Mouse (Mus musculus): ENCODE data around the gene Sema3c. TPM values are rescaled to one million over a fixed set of nuclear protein-coding genes. Genes with fewer than 3 reads are reported as not detected.

Sema3c gene
- polyA plus RNA-seq, 1 experiment from 2014 or later = 18.6 TPM

GRCm38 (mm10) chr5:17671356-17671755 is 97.3 kb downstream of the Sema3c start:
- Histone ChIP-seq H3K27ac (no peak overlapping the region), H3K9me3 (replicated peaks) (no peaks in the 10 kb centered on the region), H3K4me2 (replicated peaks) (no peak overlapping the region), H3K4me3 (no peak overlapping the region), H3K27me3 (no peaks in the 10 kb centered on the region), H3K4me1 (no peaks in the 10 kb centered on the region), H3K9ac (no peak overlapping the region), H3K36me3 (no peaks in the 10 kb centered on the region)
- no peak for ATAC-seq (ENCODE audit: low FRiP score)

DNA sequence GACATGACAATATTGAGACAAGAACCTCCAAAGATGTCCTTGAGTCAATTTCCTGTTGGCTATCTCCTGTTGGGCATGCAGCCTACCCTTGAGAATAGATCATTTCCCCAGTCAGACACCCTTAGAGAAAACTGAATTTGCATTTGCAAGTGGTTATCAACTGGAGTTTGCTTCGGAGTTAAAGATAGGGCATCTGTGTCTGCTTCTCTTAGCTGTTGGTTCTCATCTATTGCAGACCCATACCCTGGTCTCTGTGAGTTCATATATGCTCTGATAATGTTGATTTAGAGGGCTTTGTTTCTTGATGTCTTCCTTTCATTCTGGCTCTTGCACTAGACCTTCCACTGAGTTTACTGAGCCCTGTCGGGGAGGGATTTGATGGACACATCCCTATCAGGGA is 106.8 kb downstream of the Sema3c start:
- H3K4me2 ChIP-seq (replicated peaks) = no peak overlapping the region
- no peak overlapping the region for H3K4me3 ChIP-seq
- H3K27me3 ChIP-seq = no peaks in the 10 kb centered on the region
- 87% methylated on average over 2 of the region's 2 CpGs for WGBS
- no peaks in the 10 kb centered on the region for H3K4me1 ChIP-seq
- no peak for ATAC-seq (ENCODE audit: low FRiP score)
- H3K36me3 ChIP-seq = no peaks in the 10 kb centered on the region
- H3K9ac ChIP-seq = no peak overlapping the region
- H3K9me3 ChIP-seq (replicated peaks) = no peaks in the 10 kb centered on the region
- H3K27ac ChIP-seq = no peak overlapping the region

- Histone ChIP-seq H3K36me3 (no peaks in the 10 kb centered on the region), H3K27ac (no peak overlapping the region), H3K4me1 (no peaks in the 10 kb centered on the region), H3K9me3 (replicated peaks) (no peaks in the 10 kb centered on the region), H3K4me2 (replicated peaks) (no peak overlapping the region), H3K27me3 (no peaks in the 10 kb centered on the region), H3K4me3 (no peak overlapping the region), H3K9ac (no peak overlapping the region)
- 84% methylated on average over 2 of the region's 2 CpGs for WGBS
- no peak for ATAC-seq (ENCODE audit: low FRiP score)
Measured at GRCm38 (mm10) chr5:17689121-17689520, 115.0 kb downstream of the Sema3c start.

DNA sequence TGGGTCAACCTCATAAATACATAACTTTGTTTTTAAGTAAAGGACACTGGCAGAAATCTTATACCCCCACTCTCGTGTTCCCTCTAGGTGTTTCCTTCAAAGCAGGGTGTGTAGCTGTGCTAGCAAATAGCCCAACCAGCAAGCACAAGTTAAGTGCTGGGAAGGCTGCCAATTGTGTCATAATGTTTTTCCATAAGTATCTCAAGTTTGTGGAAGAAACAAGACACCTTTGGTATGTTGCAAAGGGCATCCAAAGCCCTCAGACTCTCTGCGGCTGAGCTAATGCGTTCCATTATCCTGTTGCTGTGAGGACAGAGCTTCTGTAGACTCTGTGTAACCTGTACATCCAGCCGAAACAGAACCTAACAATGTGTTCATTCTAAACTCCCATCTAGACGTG is 115.5 kb downstream of the Sema3c start:
- no peaks in the 10 kb centered on the region for H3K27me3 ChIP-seq
- H3K36me3 ChIP-seq = no peaks in the 10 kb centered on the region
- H3K4me2 ChIP-seq (replicated peaks) = no peak overlapping the region
- ATAC-seq (ENCODE audit: low FRiP score) = no peak
- H3K4me1 ChIP-seq = no peaks in the 10 kb centered on the region
- H3K9ac ChIP-seq = no peak overlapping the region
- H3K27ac ChIP-seq = no peak overlapping the region
- H3K4me3 ChIP-seq = no peak overlapping the region
- 69% methylated on average over 5 of the region's 5 CpGs for WGBS
- H3K9me3 ChIP-seq (replicated peaks) = no peaks in the 10 kb centered on the region

DNA sequence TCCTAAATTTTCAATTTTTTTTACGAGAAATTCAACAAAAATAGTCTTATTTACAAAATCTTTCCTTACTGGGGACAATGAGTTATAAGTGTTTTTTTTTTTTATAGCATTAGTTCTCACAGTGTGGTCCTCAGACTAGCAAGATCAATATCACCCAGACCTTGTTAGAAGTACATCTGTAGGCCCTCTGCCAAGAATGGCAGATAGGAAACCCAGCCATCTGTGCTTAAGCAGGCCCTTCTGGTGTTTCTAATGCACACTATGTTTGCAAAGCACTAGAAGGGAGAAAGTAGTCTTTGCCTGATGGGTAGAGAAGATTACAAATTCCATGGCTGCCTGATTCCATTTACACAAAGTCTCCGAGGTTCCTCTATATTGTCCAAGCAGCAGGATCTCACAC is 121.3 kb downstream of the Sema3c start:
- Histone ChIP-seq H3K9me3 (replicated peaks) (no peaks in the 10 kb centered on the region), H3K36me3 (no peaks in the 10 kb centered on the region), H3K4me3 (no peak overlapping the region), H3K4me2 (replicated peaks) (no peak overlapping the region), H3K4me1 (no peaks in the 10 kb centered on the region), H3K9ac (no peak overlapping the region), H3K27me3 (no peaks in the 10 kb centered on the region), H3K27ac (no peak overlapping the region)
- ATAC-seq (ENCODE audit: low FRiP score) = no peak
- 79% methylated on average over 2 of the region's 2 CpGs for WGBS

DNA sequence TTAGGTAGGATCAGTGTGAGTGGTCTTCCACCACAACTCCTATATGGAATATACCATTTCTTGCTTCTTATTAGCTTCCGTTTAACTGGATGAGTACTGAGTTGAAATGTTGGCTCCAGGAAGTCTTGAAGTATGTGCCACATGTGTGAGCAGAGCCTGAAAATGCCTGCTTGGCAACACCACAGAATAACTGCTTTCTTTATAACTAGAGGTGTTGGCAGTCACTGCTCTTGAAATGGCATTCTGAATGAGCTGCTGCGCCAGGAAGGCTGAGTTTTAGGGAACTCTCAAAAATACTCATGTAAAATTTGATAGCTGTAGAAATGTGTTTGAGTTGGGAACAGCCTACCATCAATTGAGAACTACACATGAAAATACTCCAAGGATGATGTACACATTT is 124.8 kb downstream of the Sema3c start:
- Histone ChIP-seq H3K4me2 (replicated peaks) (no peak overlapping the region), H3K27me3 (no peaks in the 10 kb centered on the region), H3K4me3 (no peak overlapping the region), H3K36me3 (no peaks in the 10 kb centered on the region), H3K9ac (no peak overlapping the region), H3K27ac (no peak overlapping the region), H3K9me3 (replicated peaks) (no peaks in the 10 kb centered on the region), H3K4me1 (no peaks in the 10 kb centered on the region)
- no peak for ATAC-seq (ENCODE audit: low FRiP score)
- 89% methylated on average over 2 of the region's 2 CpGs for WGBS

DNA sequence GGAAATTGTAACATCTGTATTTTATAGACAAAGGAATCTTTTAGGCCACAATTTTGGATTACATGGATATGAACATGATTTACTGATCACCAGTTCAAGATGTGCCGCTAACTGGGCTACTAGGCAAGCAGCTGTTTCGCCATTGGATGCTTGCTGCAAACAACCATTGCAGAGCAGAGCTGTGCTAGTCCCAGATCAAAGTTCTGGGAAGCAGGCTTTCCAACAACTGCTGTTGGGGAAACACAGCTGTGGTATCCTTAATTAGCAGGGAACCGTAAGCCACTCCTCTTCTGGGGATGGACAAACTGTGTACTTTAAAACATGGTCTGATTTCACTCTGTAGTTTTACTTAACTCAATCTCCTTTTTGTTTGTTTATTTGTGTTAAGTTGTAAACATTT is 130.1 kb downstream of the Sema3c start:
- Histone ChIP-seq H3K9ac (no peak overlapping the region), H3K27ac (no peak overlapping the region), H3K27me3 (no peaks in the 10 kb centered on the region), H3K9me3 (replicated peaks) (no peaks in the 10 kb centered on the region), H3K4me3 (no peak overlapping the region), H3K4me2 (replicated peaks) (no peak overlapping the region), H3K4me1 (no peaks in the 10 kb centered on the region), H3K36me3 (no peaks in the 10 kb centered on the region)
- 62% methylated on average over 3 of the region's 3 CpGs for WGBS
- ATAC-seq (ENCODE audit: low FRiP score) = no peak

DNA sequence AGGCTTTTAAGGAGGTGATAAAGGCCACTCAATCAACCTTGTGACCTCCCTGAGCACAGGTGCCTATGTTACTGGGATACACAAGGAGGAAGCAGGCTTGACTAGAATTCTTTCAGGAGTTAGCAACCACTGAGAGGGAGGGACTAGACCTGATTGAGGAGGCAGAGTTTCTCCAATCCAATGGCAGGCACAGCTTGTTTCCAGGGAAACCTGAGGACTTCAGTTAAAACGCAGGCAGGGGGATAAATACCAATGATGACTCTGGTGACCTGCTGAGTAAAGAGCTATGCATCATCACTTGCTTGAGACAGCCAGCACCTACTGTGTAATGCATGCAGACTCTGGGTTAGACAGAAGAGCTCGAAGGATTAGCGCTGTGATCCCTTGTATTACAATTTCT is 133.0 kb downstream of the Sema3c start:
- 34% methylated on average over 3 of the region's 3 CpGs for WGBS
- Histone ChIP-seq H3K9me3 (replicated peaks) (no peaks in the 10 kb centered on the region), H3K36me3 (no peaks in the 10 kb centered on the region), H3K4me3 (no peak overlapping the region), H3K4me2 (replicated peaks) (no peak overlapping the region), H3K27ac (no peak overlapping the region), H3K9ac (no peak overlapping the region), H3K27me3 (no peaks in the 10 kb centered on the region), H3K4me1 (no peaks in the 10 kb centered on the region)
- ATAC-seq (ENCODE audit: low FRiP score) = no peak

DNA sequence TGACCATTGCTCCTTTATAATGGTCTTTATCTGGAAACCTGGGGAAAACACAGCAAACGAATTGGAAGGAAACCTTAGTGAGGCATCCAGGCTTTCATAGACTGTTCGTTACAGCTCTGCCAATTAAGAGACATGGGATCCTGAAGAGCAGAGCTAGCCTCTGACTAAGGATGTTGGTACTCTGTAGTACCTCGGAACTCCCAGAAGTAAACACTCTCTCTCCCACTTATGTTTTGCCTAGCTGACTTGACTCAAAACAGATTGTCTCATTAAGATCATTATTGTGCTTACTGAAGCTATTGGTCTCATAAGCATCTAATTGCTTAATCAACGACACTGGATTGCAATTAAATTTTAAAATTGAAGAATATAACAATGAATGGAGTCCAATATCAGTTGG is 138.3 kb downstream of the Sema3c start:
- no peak overlapping the region for H3K27ac ChIP-seq
- H3K27me3 ChIP-seq = no peaks in the 10 kb centered on the region
- no peak overlapping the region for H3K4me2 ChIP-seq (replicated peaks)
- no peak overlapping the region for H3K9ac ChIP-seq
- WGBS = 83% methylated on average over 4 of the region's 4 CpGs
- H3K9me3 ChIP-seq (replicated peaks) = no peaks in the 10 kb centered on the region
- H3K4me3 ChIP-seq = no peak overlapping the region
- H3K36me3 ChIP-seq = no peaks in the 10 kb centered on the region
- no peak for ATAC-seq (ENCODE audit: low FRiP score)
- H3K4me1 ChIP-seq = no peaks in the 10 kb centered on the region

DNA sequence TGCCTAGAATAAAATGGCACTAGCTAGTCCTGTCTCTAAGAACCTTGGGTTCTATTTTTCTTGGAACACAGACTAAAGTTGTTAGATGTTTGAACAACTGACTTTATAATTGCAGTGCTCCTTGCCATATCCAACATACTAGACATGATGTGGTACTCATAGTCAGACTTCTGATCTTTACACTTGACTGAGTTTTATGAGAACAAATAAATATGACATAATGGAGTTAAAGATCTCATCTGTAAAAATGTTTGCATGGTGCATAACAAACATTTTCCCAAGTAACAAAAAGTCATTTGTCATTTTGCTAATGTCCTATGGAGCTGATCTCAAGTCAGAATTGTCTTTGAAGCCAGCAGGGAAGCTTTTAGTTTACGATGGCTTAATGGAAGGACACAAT is 141.1 kb downstream of the Sema3c start:
- Histone ChIP-seq H3K27ac (no peak overlapping the region), H3K36me3 (no peaks in the 10 kb centered on the region), H3K9me3 (replicated peaks) (no peaks in the 10 kb centered on the region), H3K4me2 (replicated peaks) (no peak overlapping the region), H3K4me1 (no peaks in the 10 kb centered on the region), H3K27me3 (no peaks in the 10 kb centered on the region), H3K9ac (no peak overlapping the region), H3K4me3 (no peak overlapping the region)
- WGBS = 58% methylated on average over 1 of the region's 1 CpGs
- no peak for ATAC-seq (ENCODE audit: low FRiP score)

DNA sequence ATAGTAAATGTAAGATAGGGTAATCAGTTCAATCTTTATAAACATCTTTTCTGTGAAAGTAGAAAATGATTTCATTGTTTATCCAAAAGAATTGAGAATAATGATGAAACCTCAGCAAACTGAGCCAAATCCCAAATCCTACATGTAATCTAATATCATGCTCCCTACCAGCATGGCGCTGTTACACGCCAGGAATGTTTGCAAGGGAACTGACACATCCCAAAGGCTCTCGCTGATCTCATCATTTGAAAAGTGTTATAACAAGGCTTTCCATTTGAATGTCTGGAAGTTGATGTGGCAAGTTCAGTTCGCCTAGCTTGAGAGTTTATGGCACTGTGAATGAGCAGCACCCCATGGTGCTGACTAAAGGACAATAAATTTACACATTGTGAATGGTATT is 145.9 kb downstream of the Sema3c start:
- ATAC-seq (ENCODE audit: low FRiP score) = no peak
- Histone ChIP-seq H3K9ac (no peak overlapping the region), H3K4me1 (no peaks in the 10 kb centered on the region), H3K27me3 (no peaks in the 10 kb centered on the region), H3K4me3 (no peak overlapping the region), H3K36me3 (no peaks in the 10 kb centered on the region), H3K4me2 (replicated peaks) (no peak overlapping the region), H3K9me3 (replicated peaks) (no peaks in the 10 kb centered on the region), H3K27ac (no peak overlapping the region)
- 73% methylated on average over 4 of the region's 4 CpGs for WGBS

DNA sequence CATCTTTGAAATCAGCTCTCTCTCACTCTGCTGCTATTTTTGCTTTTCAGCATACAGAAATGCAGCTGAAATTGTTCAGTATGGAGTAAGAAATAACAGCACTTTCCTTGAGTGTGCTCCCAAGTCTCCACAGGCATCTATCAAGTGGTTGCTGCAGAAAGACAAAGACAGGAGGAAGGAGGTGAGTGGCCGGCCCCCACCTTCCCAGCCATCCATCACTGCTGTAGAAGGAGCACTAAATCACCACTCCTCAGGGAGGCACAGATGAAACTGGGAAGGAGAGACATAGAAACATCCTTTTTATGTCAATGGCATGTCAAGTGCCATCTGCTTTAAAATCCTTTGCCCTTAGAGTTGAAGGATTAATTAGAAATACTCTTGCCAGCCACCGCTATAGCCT is 149.9 kb downstream of the Sema3c start:
- no peaks in the 10 kb centered on the region for H3K36me3 ChIP-seq
- no peaks in the 10 kb centered on the region for H3K27me3 ChIP-seq
- no peak overlapping the region for H3K27ac ChIP-seq
- H3K9me3 ChIP-seq (replicated peaks) = no peaks in the 10 kb centered on the region
- no peaks in the 10 kb centered on the region for H3K4me1 ChIP-seq
- no peak overlapping the region for H3K9ac ChIP-seq
- peak; percentile 56; the same call in 1 of the 2 replicates for ATAC-seq (ENCODE audit: low FRiP score)
- H3K4me3 ChIP-seq = no peak overlapping the region
- 27% methylated on average over 2 of the region's 2 CpGs for WGBS
- H3K4me2 ChIP-seq (replicated peaks) = no peak overlapping the region

DNA sequence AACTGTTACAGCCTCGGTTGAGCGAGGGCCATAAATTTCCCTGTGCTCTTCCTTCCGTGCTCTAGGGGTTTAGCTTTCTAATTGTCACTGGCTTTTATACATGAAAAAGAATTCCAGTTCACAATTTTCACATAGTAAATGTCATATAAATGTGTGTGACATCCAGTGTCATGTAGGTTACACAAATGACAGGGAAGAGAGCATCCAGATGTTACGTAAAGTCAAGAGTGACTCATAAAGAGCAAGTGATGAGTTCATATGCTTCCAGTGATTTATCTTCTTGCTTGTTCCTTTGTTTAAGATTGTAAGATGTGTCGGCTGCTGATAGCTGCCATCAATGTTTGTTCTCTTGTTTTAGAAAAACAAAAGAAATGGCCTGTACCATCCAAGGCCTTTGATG is 154.0 kb downstream of the Sema3c start:
- Histone ChIP-seq H3K4me1 (no peaks in the 10 kb centered on the region), H3K27ac (no peak overlapping the region), H3K27me3 (no peaks in the 10 kb centered on the region), H3K9me3 (replicated peaks) (no peaks in the 10 kb centered on the region), H3K36me3 (no peaks in the 10 kb centered on the region), H3K4me3 (no peak overlapping the region), H3K4me2 (replicated peaks) (no peak overlapping the region), H3K9ac (no peak overlapping the region)
- ATAC-seq (ENCODE audit: low FRiP score) = no peak
- 68% methylated on average over 5 of the region's 5 CpGs for WGBS

GRCm38 (mm10) chr5:17739805-17740204 is 165.7 kb downstream of the Sema3c start:
- H3K27ac ChIP-seq = no peak overlapping the region
- no peaks in the 10 kb centered on the region for H3K27me3 ChIP-seq
- no peaks in the 10 kb centered on the region for H3K9me3 ChIP-seq (replicated peaks)
- no peak for ATAC-seq (ENCODE audit: low FRiP score)
- H3K9ac ChIP-seq = no peak overlapping the region
- H3K36me3 ChIP-seq = no peaks in the 10 kb centered on the region
- no peak overlapping the region for H3K4me3 ChIP-seq
- no peak overlapping the region for H3K4me2 ChIP-seq (replicated peaks)
- no peaks in the 10 kb centered on the region for H3K4me1 ChIP-seq
- 49% methylated on average over 3 of the region's 3 CpGs for WGBS
